Mouse (Mus musculus): ENCODE data around the gene Gipc3. TPM values are rescaled to one million over a fixed set of nuclear protein-coding genes. Genes with fewer than 3 reads are reported as not detected.
A peak's percentile ranks its signal among the peaks of the same experiment; 100 is the strongest.

The Gipc3 gene
- polyA plus RNA-seq, 1 experiment from 2014 or later: not detected

GRCm38 (mm10) chr10:81293334-81294030 is 49.6 kb downstream of the Gipc3 start:
- H3K4me3 ChIP-seq (replicated peaks; ENCODE audit: low read length): peak overlapping the region; percentile 99
- H3K4me1 ChIP-seq (replicated peaks; ENCODE audit: control insufficient read depth, insufficient read depth, low read length): peaks cover 31% of the 10 kb centered on the region
- no peaks in the 10 kb centered on the region for H3K36me3 ChIP-seq (ENCODE audit: control insufficient read depth, insufficient read depth)
- peak overlapping the region; percentile 92 for H3K27ac ChIP-seq (ENCODE audit: low read length)
- peak overlapping the region; percentile 98 for H3K4me2 ChIP-seq (ENCODE audit: low read length)
- peak overlapping the region; percentile 95 for H3K9ac ChIP-seq (replicated peaks; ENCODE audit: low read depth, low read length)
- no peaks in the 10 kb centered on the region for H3K27me3 ChIP-seq (replicated peaks; ENCODE audit: control insufficient read depth, insufficient read depth, low read length)
- no peaks in the 10 kb centered on the region for H3K9me3 ChIP-seq (ENCODE audit: control insufficient read depth, low read length)
- peak; percentile 26 for ATAC-seq
- WGBS: 2% methylated on average over 25 of the region's 25 CpGs

GRCm38 (mm10) chr10:81292554-81293333 is 50.3 kb downstream of the Gipc3 start, which contains the start of gene Pip5k1c:
Pip5k1c (plus strand) TSS chr10:81292963.
- H3K9ac ChIP-seq (replicated peaks; ENCODE audit: low read depth, low read length): peak within 1 kb of the TSS; percentile 95
- peak within 1 kb of the TSS; percentile 98 for H3K4me2 ChIP-seq (ENCODE audit: low read length)
- WGBS: under 1% methylated on average over 65 of the region's 80 CpGs
- peak; percentile 96 for ATAC-seq
- H3K4me3 ChIP-seq (replicated peaks; ENCODE audit: low read length): peak within 1 kb of the TSS; percentile 99
- peak within 1 kb of the TSS; percentile 92 for H3K27ac ChIP-seq (ENCODE audit: low read length)
- no peaks in the 10 kb centered on the region for H3K9me3 ChIP-seq (ENCODE audit: control insufficient read depth, low read length)
- peaks cover 31% of the 10 kb centered on the region for H3K4me1 ChIP-seq (replicated peaks; ENCODE audit: control insufficient read depth, insufficient read depth, low read length)
- no peaks in the 10 kb centered on the region for H3K27me3 ChIP-seq (replicated peaks; ENCODE audit: control insufficient read depth, insufficient read depth, low read length)
- H3K36me3 ChIP-seq (ENCODE audit: control insufficient read depth, insufficient read depth): no peaks in the 10 kb centered on the region

DNA sequence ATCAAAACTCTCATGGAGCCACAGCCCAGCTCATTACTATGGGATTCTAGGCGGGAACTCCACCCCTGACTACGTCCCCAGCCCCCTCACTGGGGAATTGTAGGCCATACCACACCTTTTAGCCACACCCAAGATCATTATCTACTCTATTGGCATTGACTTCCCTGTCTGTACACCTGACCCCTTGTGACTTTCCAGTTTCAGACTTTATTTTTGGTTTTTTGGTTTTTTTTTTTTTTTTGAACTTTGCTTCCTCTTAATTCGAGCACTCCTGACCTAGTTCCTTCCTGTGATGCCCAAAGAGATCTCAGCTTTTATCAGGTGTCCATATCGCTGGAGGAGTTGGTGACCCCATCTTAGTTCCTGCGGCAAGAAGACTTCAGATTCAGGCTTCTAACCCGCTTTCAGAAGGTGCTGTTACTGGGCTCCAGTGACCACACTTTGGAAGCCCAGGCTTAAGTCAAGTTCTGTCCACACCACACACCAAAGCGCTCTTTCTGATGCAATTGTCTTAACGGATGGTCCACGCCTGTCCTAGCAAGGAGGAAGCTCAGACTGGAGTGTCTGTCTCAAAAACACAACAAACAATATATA is 51.5 kb downstream of the Gipc3 start, which contains the start of gene Tjp3:
TSS of gene Tjp3 (minus strand) at position 71 of the 594 bp plus-strand sequence.
- Histone ChIP-seq H3K27ac (ENCODE audit: low read length) (no peak within 1 kb of the TSS), H3K36me3 (ENCODE audit: control insufficient read depth, insufficient read depth) (no peaks in the 10 kb centered on the region), H3K27me3 (replicated peaks; ENCODE audit: control insufficient read depth, insufficient read depth, low read length) (no peaks in the 10 kb centered on the region), H3K9ac (replicated peaks; ENCODE audit: low read depth, low read length) (no peak within 1 kb of the TSS), H3K4me2 (ENCODE audit: low read length) (peak within 1 kb of the TSS; percentile 98; the same call in 1 of the 2 replicates), H3K4me1 (replicated peaks; ENCODE audit: control insufficient read depth, insufficient read depth, low read length) (peaks cover 31% of the 10 kb centered on the region), H3K4me3 (replicated peaks; ENCODE audit: low read length) (peak within 1 kb of the TSS; percentile 99; the same call in 1 of the 2 replicates), H3K9me3 (ENCODE audit: control insufficient read depth, low read length) (no peaks in the 10 kb centered on the region)
- no peak for ATAC-seq
- WGBS: 76% methylated on average over 9 of the region's 9 CpGs

DNA sequence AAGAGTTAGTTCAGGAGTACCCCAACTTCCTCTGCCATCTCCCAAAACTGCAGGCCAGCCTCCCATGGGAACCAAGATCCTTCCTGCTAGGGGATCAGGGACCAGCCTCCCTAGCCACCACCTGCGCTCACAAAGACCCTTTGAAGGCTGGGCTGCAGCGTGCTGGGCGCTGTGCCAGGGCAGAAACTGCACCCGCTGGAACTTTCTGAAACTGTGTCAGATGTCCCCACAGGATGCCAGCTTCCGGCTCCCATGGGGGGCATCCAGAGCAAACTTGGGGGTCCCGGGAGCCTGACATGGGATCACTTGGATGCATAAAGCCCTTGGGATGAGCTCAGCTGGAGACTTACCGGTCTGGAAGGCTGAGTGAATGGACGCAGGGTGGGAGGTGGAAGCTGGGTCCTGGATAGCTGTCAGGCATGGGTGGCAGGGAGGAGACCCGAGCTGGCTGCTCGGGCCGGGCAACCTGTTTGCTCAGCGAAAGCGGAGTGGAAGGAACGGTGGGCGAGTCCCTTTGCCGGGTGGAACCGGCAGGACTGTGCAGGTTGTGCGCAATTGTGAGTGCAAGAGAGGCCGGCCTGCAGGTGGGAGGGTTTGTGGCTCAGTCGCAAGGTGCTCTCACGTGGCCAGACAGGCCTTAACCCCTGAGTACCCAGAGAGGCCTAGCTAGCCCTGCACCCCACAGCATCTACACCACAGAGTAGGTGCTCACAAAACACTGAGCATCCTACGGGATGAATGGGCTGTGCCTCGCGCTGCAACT is 52.2 kb downstream of the Gipc3 start:
- 9% methylated on average over 24 of the region's 24 CpGs for WGBS

GRCm38 (mm10) chr10:81289811-81290210 is 53.3 kb downstream of the Gipc3 start:
- ATAC-seq: no peak
- 61% methylated on average over 14 of the region's 14 CpGs for WGBS
- no peak overlapping the region for H3K4me3 ChIP-seq (replicated peaks; ENCODE audit: low read length)

More for the DNA sequence above, 52.2 kb downstream of the Gipc3 start:
- H3K9me3 ChIP-seq (ENCODE audit: control insufficient read depth, low read length): no peaks in the 10 kb centered on the region
- H3K9ac ChIP-seq (replicated peaks; ENCODE audit: low read depth, low read length): no peak overlapping the region
- no peak overlapping the region for H3K4me2 ChIP-seq (ENCODE audit: low read length)
- no peak for ATAC-seq
- no peaks in the 10 kb centered on the region for H3K27me3 ChIP-seq (replicated peaks; ENCODE audit: control insufficient read depth, insufficient read depth, low read length)
- no peaks in the 10 kb centered on the region for H3K36me3 ChIP-seq (ENCODE audit: control insufficient read depth, insufficient read depth)
- no peak overlapping the region for H3K4me3 ChIP-seq (replicated peaks; ENCODE audit: low read length)
- no peak overlapping the region for H3K27ac ChIP-seq (ENCODE audit: low read length)
- peaks cover 36% of the 10 kb centered on the region for H3K4me1 ChIP-seq (replicated peaks; ENCODE audit: control insufficient read depth, insufficient read depth, low read length)

GRCm38 (mm10) chr10:81289278-81289677 is 53.8 kb downstream of the Gipc3 start:
- Histone ChIP-seq H3K9ac (replicated peaks; ENCODE audit: low read depth, low read length) (no peak overlapping the region), H3K27me3 (replicated peaks; ENCODE audit: control insufficient read depth, insufficient read depth, low read length) (peaks cover 6% of the 10 kb centered on the region), H3K9me3 (ENCODE audit: control insufficient read depth, low read length) (no peaks in the 10 kb centered on the region), H3K36me3 (ENCODE audit: control insufficient read depth, insufficient read depth) (no peaks in the 10 kb centered on the region), H3K27ac (ENCODE audit: low read length) (no peak overlapping the region), H3K4me2 (ENCODE audit: low read length) (no peak overlapping the region), H3K4me1 (replicated peaks; ENCODE audit: control insufficient read depth, insufficient read depth, low read length) (peaks cover 34% of the 10 kb centered on the region), H3K4me3 (replicated peaks; ENCODE audit: low read length) (no peak overlapping the region)
- WGBS: 3% methylated on average over 7 of the region's 7 CpGs
- no peak for ATAC-seq

More at GRCm38 (mm10) chr10:81289811-81290210, 53.3 kb downstream of the Gipc3 start:
- Histone ChIP-seq H3K36me3 (ENCODE audit: control insufficient read depth, insufficient read depth) (no peaks in the 10 kb centered on the region), H3K9me3 (ENCODE audit: control insufficient read depth, low read length) (no peaks in the 10 kb centered on the region), H3K27me3 (replicated peaks; ENCODE audit: control insufficient read depth, insufficient read depth, low read length) (peaks cover under 1% of the 10 kb centered on the region), H3K4me2 (ENCODE audit: low read length) (no peak overlapping the region), H3K9ac (replicated peaks; ENCODE audit: low read depth, low read length) (no peak overlapping the region), H3K27ac (ENCODE audit: low read length) (no peak overlapping the region), H3K4me1 (replicated peaks; ENCODE audit: control insufficient read depth, insufficient read depth, low read length) (peaks cover 38% of the 10 kb centered on the region)

- Histone ChIP-seq H3K4me1 (replicated peaks; ENCODE audit: control insufficient read depth, insufficient read depth, low read length) (peaks cover 27% of the 10 kb centered on the region), H3K9ac (replicated peaks; ENCODE audit: low read depth, low read length) (no peak overlapping the region), H3K4me3 (replicated peaks; ENCODE audit: low read length) (no peak overlapping the region), H3K4me2 (ENCODE audit: low read length) (no peak overlapping the region), H3K27ac (ENCODE audit: low read length) (no peak overlapping the region), H3K36me3 (ENCODE audit: control insufficient read depth, insufficient read depth) (no peaks in the 10 kb centered on the region), H3K27me3 (replicated peaks; ENCODE audit: control insufficient read depth, insufficient read depth, low read length) (peaks cover 6% of the 10 kb centered on the region), H3K9me3 (ENCODE audit: control insufficient read depth, low read length) (no peaks in the 10 kb centered on the region)
- ATAC-seq: no peak
- WGBS: 39% methylated on average over 6 of the region's 6 CpGs
These were observed 54.5 kb downstream of the Gipc3 start for GRCm38 (mm10) chr10:81288601-81289000.

GRCm38 (mm10) chr10:81287513-81288157 is 55.4 kb downstream of the Gipc3 start:
- Histone ChIP-seq H3K4me2 (ENCODE audit: low read length) (no peak overlapping the region), H3K9ac (replicated peaks; ENCODE audit: low read depth, low read length) (no peak overlapping the region), H3K4me1 (replicated peaks; ENCODE audit: control insufficient read depth, insufficient read depth, low read length) (peaks cover 27% of the 10 kb centered on the region), H3K4me3 (replicated peaks; ENCODE audit: low read length) (no peak overlapping the region), H3K36me3 (ENCODE audit: control insufficient read depth, insufficient read depth) (no peaks in the 10 kb centered on the region), H3K9me3 (ENCODE audit: control insufficient read depth, low read length) (no peaks in the 10 kb centered on the region), H3K27ac (ENCODE audit: low read length) (no peak overlapping the region), H3K27me3 (replicated peaks; ENCODE audit: control insufficient read depth, insufficient read depth, low read length) (peaks cover 6% of the 10 kb centered on the region)
- WGBS: 58% methylated on average over 8 of the region's 8 CpGs
- ATAC-seq: no peak
